Mouse (Mus musculus): Measurements from ENCODE around the gene Pebp1. TPM values are rescaled to one million over a fixed set of nuclear protein-coding genes. Genes with fewer than 3 reads are reported as not detected.

Pebp1 gene
- total and polyA plus RNA-seq, 2 experiments from 2014 or later = 1,032 to 1,413 TPM

- H3K4me1 ChIP-seq (ENCODE audit: insufficient read depth, low read length) = no peaks in the 10 kb centered on the region
- H3K4me2 ChIP-seq (ENCODE audit: low read depth, low read length) = no peak overlapping the region
- ATAC-seq = no peak
- no peaks in the 10 kb centered on the region for H3K27me3 ChIP-seq (ENCODE audit: insufficient read depth, low read length)
- no peak for TF ChIP-seq CTCF (IDR thresholded peaks at IDR 0.05; ENCODE audit: low read depth)
- H3K27ac ChIP-seq = no peak overlapping the region
- H3K36me3 ChIP-seq (ENCODE audit: insufficient read depth, low read length) = 0 out of 2 replicates have a peak, but pooled peaks cover 5% of the 10 kb centered on the region
- H3K9me3 ChIP-seq (ENCODE audit: low read length) = no peaks in the 10 kb centered on the region
- H3K9ac ChIP-seq (replicated peaks; ENCODE audit: low read length) = no peak overlapping the region
- DNase-seq (ENCODE audit: low spot score) = no peak
- 65% methylated on average over 5 of the region's 5 CpGs for WGBS
- H3K4me3 ChIP-seq (ENCODE audit: low read length) = no peak overlapping the region
These were observed 50.9 kb downstream of the Pebp1 start for GRCm38 (mm10) chr5:117236540-117236939.

Other genes starting within 250 kb of the Pebp1 start
- 83.4 and 99.7 TPM in 2 replicates for gene Suds3, start 171.5 kb downstream of the Pebp1 start, total RNA-seq (2014; rRNA removed)
- gene Suds3, start 171.5 kb downstream of the Pebp1 start, polyA plus RNA-seq (2015; fragmentation: Nextera tagmentation; extraction: Ambion mirVana) = 65.4 and 68.1 TPM in 2 replicates
- gene Taok3, start 167.5 kb downstream of the Pebp1 start, total RNA-seq (2014; rRNA removed) = 21.0 and 27.3 TPM in 2 replicates
- gene Taok3, start 167.5 kb downstream of the Pebp1 start, polyA plus RNA-seq (2015; fragmentation: Nextera tagmentation; extraction: Ambion mirVana) = 50.2 and 51.9 TPM in 2 replicates
- 3.3 and 4.6 TPM in 2 replicates for gene Vsig10, start 31.5 kb upstream of the Pebp1 start, total RNA-seq (2014; rRNA removed)
- 3.4 and 4.7 TPM in 2 replicates for gene Vsig10, start 31.5 kb upstream of the Pebp1 start, polyA plus RNA-seq (2015; fragmentation: Nextera tagmentation; extraction: Ambion mirVana)
- gene Wsb2, start 69.7 kb upstream of the Pebp1 start, total RNA-seq (2014; rRNA removed) = 412 and 421 TPM in 2 replicates
- gene Wsb2, start 69.7 kb upstream of the Pebp1 start, polyA plus RNA-seq (2015; fragmentation: Nextera tagmentation; extraction: Ambion mirVana) = 296 and 321 TPM in 2 replicates
- gene Rfc5, start 101.4 kb upstream of the Pebp1 start, total RNA-seq (2014; rRNA removed) = 16.6 and 17.8 TPM in 2 replicates
- 26.5 and 29.2 TPM in 2 replicates for gene Rfc5, start 101.4 kb upstream of the Pebp1 start, polyA plus RNA-seq (2015; fragmentation: Nextera tagmentation; extraction: Ambion mirVana)
- gene Ksr2, start 126.4 kb upstream of the Pebp1 start, total RNA-seq (2014; rRNA removed) = 10.7 and 12.6 TPM in 2 replicates
- gene Ksr2, start 126.4 kb upstream of the Pebp1 start, polyA plus RNA-seq (2015; fragmentation: Nextera tagmentation; extraction: Ambion mirVana) = 6.1 and 6.3 TPM in 2 replicates

Data from hindbrain, postnatal 0 days (tissue).